Mouse (Mus musculus): Measurements from ENCODE around the gene Hbp1. TPM values are rescaled to one million over a fixed set of nuclear protein-coding genes. Genes with fewer than 3 reads are reported as not detected.

The Hbp1 gene
- polyA plus RNA-seq (2014; fragmentation: Nextera tagmentation; extraction: Ambion mirVana), result 121 and 129 TPM in 2 replicates

- no peak for TF ChIP-seq CTCF (IDR thresholded peaks at IDR 0.05; ENCODE audit: low read depth)
- Histone ChIP-seq H3K36me3 (ENCODE audit: insufficient read depth) (no peaks in the 10 kb centered on the region), H3K9ac (peak within 1 kb of the TSS; percentile 90), H3K4me1 (ENCODE audit: insufficient read depth) (peaks cover 3% of the 10 kb centered on the region; the same call in 1 of the 2 replicates), H3K9me3 (ENCODE audit: low read depth, low read length) (no peaks in the 10 kb centered on the region), H3K4me2 (peak within 1 kb of the TSS; percentile 68), H3K27ac (ENCODE audit: low read depth) (peak within 1 kb of the TSS; percentile 99), H3K27me3 (ENCODE audit: insufficient read depth, low read length) (no peaks in the 10 kb centered on the region), H3K4me3 (ENCODE audit: low read depth, low read length) (peak within 1 kb of the TSS; percentile 76)
- DNase-seq (peak; percentile 100), ATAC-seq (ENCODE audit: insufficient read depth) (peak; percentile 97)
- under 1% methylated on average over 50 of the region's 71 CpGs for WGBS
Observed at GRCm38 (mm10) chr12:31949759-31950658, at the start of gene Hbp1. Gene Hbp1, minus strand, starts transcription at chr12:31950535.

- H3K4me1 ChIP-seq (ENCODE audit: insufficient read depth), result no peaks in the 10 kb centered on the region
- H3K4me2 ChIP-seq, result no peak overlapping the region
- no peaks in the 10 kb centered on the region for H3K9me3 ChIP-seq (ENCODE audit: low read depth, low read length)
- WGBS, result 66% methylated on average over 5 of the region's 5 CpGs
- no peak overlapping the region for H3K27ac ChIP-seq (ENCODE audit: low read depth)
- DNase-seq, result no peak
- H3K36me3 ChIP-seq (ENCODE audit: insufficient read depth), result no peaks in the 10 kb centered on the region
- no peak for TF ChIP-seq CTCF (IDR thresholded peaks at IDR 0.05; ENCODE audit: low read depth)
- H3K27me3 ChIP-seq (ENCODE audit: insufficient read depth, low read length), result no peaks in the 10 kb centered on the region
- ATAC-seq (ENCODE audit: insufficient read depth), result no peak
- H3K4me3 ChIP-seq (ENCODE audit: low read depth, low read length), result no peak overlapping the region
- H3K9ac ChIP-seq, result no peak overlapping the region
Observed at GRCm38 (mm10) chr12:31998706-31999105, 48.4 kb upstream of the Hbp1 start.

- no peaks in the 10 kb centered on the region for H3K36me3 ChIP-seq (ENCODE audit: insufficient read depth)
- no peak overlapping the region for H3K4me3 ChIP-seq (ENCODE audit: low read depth, low read length)
- peak; percentile 18 for DNase-seq
- no peak overlapping the region for H3K27ac ChIP-seq (ENCODE audit: low read depth)
- TF ChIP-seq CTCF (IDR thresholded peaks at IDR 0.05; ENCODE audit: low read depth), result no peak
- 29% methylated on average over 3 of the region's 3 CpGs for WGBS
- H3K4me1 ChIP-seq (ENCODE audit: insufficient read depth), result no peaks in the 10 kb centered on the region
- no peak overlapping the region for H3K9ac ChIP-seq
- no peak overlapping the region for H3K4me2 ChIP-seq
- no peaks in the 10 kb centered on the region for H3K27me3 ChIP-seq (ENCODE audit: insufficient read depth, low read length)
- no peaks in the 10 kb centered on the region for H3K9me3 ChIP-seq (ENCODE audit: low read depth, low read length)
- peak; percentile 59; the same call in 1 of the 2 replicates for ATAC-seq (ENCODE audit: insufficient read depth)
Observed at GRCm38 (mm10) chr12:31997328-31997878, 47.1 kb upstream of the Hbp1 start.

- 37% methylated on average over 5 of the region's 5 CpGs for WGBS
- DNase-seq (peak; percentile 74), ATAC-seq (ENCODE audit: insufficient read depth) (peak; percentile 84; the same call in 1 of the 2 replicates)
Observed at GRCm38 (mm10) chr12:31996877-31997276, 46.5 kb upstream of the Hbp1 start.

GRCm38 (mm10) chr12:31990575-31990974, 40.2 kb upstream of the Hbp1 start:
- Histone ChIP-seq H3K4me2 (no peak overlapping the region), H3K9me3 (ENCODE audit: low read depth, low read length) (no peaks in the 10 kb centered on the region), H3K4me3 (ENCODE audit: low read depth, low read length) (no peak overlapping the region), H3K36me3 (ENCODE audit: insufficient read depth) (peaks cover 4% of the 10 kb centered on the region; the same call in 1 of the 2 replicates), H3K4me1 (ENCODE audit: insufficient read depth) (no peaks in the 10 kb centered on the region), H3K27me3 (ENCODE audit: insufficient read depth, low read length) (no peaks in the 10 kb centered on the region), H3K27ac (ENCODE audit: low read depth) (no peak overlapping the region), H3K9ac (no peak overlapping the region)
- WGBS, result 87% methylated on average over 4 of the region's 4 CpGs
- ATAC-seq (ENCODE audit: insufficient read depth) (no peak), DNase-seq (no peak)
- TF ChIP-seq CTCF (IDR thresholded peaks at IDR 0.05; ENCODE audit: low read depth), result no peak

More at GRCm38 (mm10) chr12:31996877-31997276, 46.5 kb upstream of the Hbp1 start:
- Histone ChIP-seq H3K36me3 (ENCODE audit: insufficient read depth) (no peaks in the 10 kb centered on the region), H3K27me3 (ENCODE audit: insufficient read depth, low read length) (no peaks in the 10 kb centered on the region), H3K9me3 (ENCODE audit: low read depth, low read length) (no peaks in the 10 kb centered on the region), H3K4me3 (ENCODE audit: low read depth, low read length) (no peak overlapping the region), H3K27ac (ENCODE audit: low read depth) (no peak overlapping the region), H3K9ac (no peak overlapping the region), H3K4me2 (no peak overlapping the region), H3K4me1 (ENCODE audit: insufficient read depth) (no peaks in the 10 kb centered on the region)
- no peak for TF ChIP-seq CTCF (IDR thresholded peaks at IDR 0.05; ENCODE audit: low read depth)

GRCm38 (mm10) chr12:31989726-31990125, 39.4 kb upstream of the Hbp1 start:
- Histone ChIP-seq H3K36me3 (ENCODE audit: insufficient read depth) (peaks cover 4% of the 10 kb centered on the region; the same call in 1 of the 2 replicates), H3K9ac (no peak overlapping the region), H3K9me3 (ENCODE audit: low read depth, low read length) (no peaks in the 10 kb centered on the region), H3K4me2 (no peak overlapping the region), H3K27me3 (ENCODE audit: insufficient read depth, low read length) (no peaks in the 10 kb centered on the region), H3K27ac (ENCODE audit: low read depth) (no peak overlapping the region), H3K4me1 (ENCODE audit: insufficient read depth) (no peaks in the 10 kb centered on the region), H3K4me3 (ENCODE audit: low read depth, low read length) (no peak overlapping the region)
- TF ChIP-seq CTCF (IDR thresholded peaks at IDR 0.05; ENCODE audit: low read depth), result no peak
- ATAC-seq (ENCODE audit: insufficient read depth) (no peak), DNase-seq (no peak)

- H3K27me3 ChIP-seq (ENCODE audit: insufficient read depth, low read length), result no peaks in the 10 kb centered on the region
- no peak overlapping the region for H3K4me3 ChIP-seq (ENCODE audit: low read depth, low read length)
- no peak overlapping the region for H3K4me2 ChIP-seq
- H3K9ac ChIP-seq, result no peak overlapping the region
- no peaks in the 10 kb centered on the region for H3K9me3 ChIP-seq (ENCODE audit: low read depth, low read length)
- ATAC-seq (ENCODE audit: insufficient read depth) (no peak), DNase-seq (no peak)
- no peak overlapping the region for H3K27ac ChIP-seq (ENCODE audit: low read depth)
- WGBS, result 91% methylated on average over 2 of the region's 2 CpGs
- H3K4me1 ChIP-seq (ENCODE audit: insufficient read depth), result no peaks in the 10 kb centered on the region
- no peak for TF ChIP-seq CTCF (IDR thresholded peaks at IDR 0.05; ENCODE audit: low read depth)
- H3K36me3 ChIP-seq (ENCODE audit: insufficient read depth), result peaks cover 4% of the 10 kb centered on the region; the same call in 1 of the 2 replicates
Observed at GRCm38 (mm10) chr12:31986463-31986862, 36.1 kb upstream of the Hbp1 start.
